Mouse (Mus musculus) liver, embryonic 14.5 days (tissue): Measurements from ENCODE around the gene Acer1.

Experiments used
- CTCF ChIP-seq: IDR thresholded peaks from 2 replicates; pipeline ENCODE4 v1.5.1; 2016; ENCODE audit warnings: antibody characterized with exemption, low read depth, control low read depth
- EP300 ChIP-seq: IDR thresholded peaks from 2 replicates; pipeline ENCODE4 v1.6.1; 2016; ENCODE audit warnings: antibody characterized with exemption, low read depth

DNA sequence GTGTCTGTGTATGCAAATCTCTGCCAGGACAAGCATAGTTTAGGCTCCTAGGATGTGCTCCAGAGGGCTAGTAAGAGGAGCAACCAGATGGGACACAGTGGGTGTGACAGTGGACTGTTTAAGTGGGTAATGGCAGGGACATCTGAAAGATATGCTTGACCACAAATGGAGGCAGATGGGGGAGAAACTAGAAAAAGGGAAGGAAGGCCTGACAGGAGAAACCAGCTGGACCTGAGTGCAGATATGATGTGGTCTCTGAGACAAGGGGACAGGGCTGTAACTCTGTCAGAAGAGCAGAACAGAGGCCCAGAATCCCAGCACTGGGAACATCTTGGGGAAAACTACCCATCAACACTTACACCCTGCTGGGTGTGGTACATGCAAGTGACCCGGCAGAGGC lies 52.4 kb downstream of the Acer1 start:
- TF ChIP-seq CTCF = no peak
- no peak for TF ChIP-seq EP300
